Mouse (Mus musculus) gastrocnemius, adult 8-10 months (tissue): ENCODE results near the gene Cep162. TPM values are rescaled to one million over a fixed set of nuclear protein-coding genes. Genes with fewer than 3 reads are reported as not detected.

Source experiments
- DNase-seq, 2 experiments: peaks; one replicate each; pipeline ENCODE4 v3.0.0; 2022; ENCODE audit warnings: low spot score in 2 of 2
- total RNA-seq, 4 experiments: library from RNA; stranded (reverse); gene quantifications; 2 replicates each; pipeline ENCODE4 v1.2.4; 2022

Gene Cep162
- total RNA-seq, 4 experiments from 2014 or later = 1.1 to 2.4 (median 1.4) TPM

GRCm38 (mm10) chr9:87162559-87162958, 92.8 kb downstream of the Cep162 start:
- DNase-seq = no peak

GRCm38 (mm10) chr9:87152641-87153325, 102.6 kb downstream of the Cep162 start:
- DNase-seq = no peak

- no peak for DNase-seq
These were observed 107.4 kb downstream of the Cep162 start for GRCm38 (mm10) chr9:87147927-87148326.

- no peak for DNase-seq
These were observed 108.9 kb downstream of the Cep162 start for GRCm38 (mm10) chr9:87146400-87146799.

- no peak for DNase-seq
These were observed 109.7 kb downstream of the Cep162 start for GRCm38 (mm10) chr9:87145671-87146070.

- no peak for DNase-seq
These were observed 110.2 kb downstream of the Cep162 start for GRCm38 (mm10) chr9:87145180-87145579.

GRCm38 (mm10) chr9:87144532-87144931, 110.8 kb downstream of the Cep162 start:
- DNase-seq = no peak

- no peak for DNase-seq
These were observed 111.2 kb downstream of the Cep162 start, which contains the start of gene Mrap2 for GRCm38 (mm10) chr9:87144106-87144505. Gene Mrap2 (plus strand): TSS chr9:87144306.

- no peak for DNase-seq
These were observed 112.3 kb downstream of the Cep162 start for GRCm38 (mm10) chr9:87143076-87143475.

Other genes with a start within 250 kb of the Cep162 start
- gene Ripply2, start 240.0 kb downstream of the Cep162 start, total RNA-seq = not detected
- gene Cyb5r4, start 233.5 kb downstream of the Cep162 start, total RNA-seq = 10 to 100 TPM; 25.2 to 40.3 (median 27.0) TPM
- gene Mrap2, start 111.2 kb downstream of the Cep162 start, total RNA-seq = under 1 TPM; 0.13 to 0.31 (median 0.24) TPM